Mouse (Mus musculus) thymus, adult 2 months (tissue): ENCODE results near the gene Plk5.

ENCODE experiments used
- CTCF ChIP-seq: fragments of 200-500 bp; IDR thresholded peaks from 2 replicates; pipeline ENCODE4 v1.5.1; 2012; ENCODE audit warnings: mild to moderate bottlenecking, control low read depth, low read length, moderate library complexity, borderline replicate concordance; ENCODE audit not compliant: control insufficient read depth, poor library complexity, insufficient read depth; ENCODE audit errors: extremely low read depth
- POLR2A ChIP-seq: fragments of 200-500 bp; IDR thresholded peaks from 2 replicates; pipeline ENCODE4 v1.6.1; 2012; ENCODE audit warnings: mild to moderate bottlenecking, low read length, control low read depth, moderate library complexity; ENCODE audit not compliant: control insufficient read depth, poor library complexity, insufficient read depth; ENCODE audit errors: extremely low read depth

DNA sequence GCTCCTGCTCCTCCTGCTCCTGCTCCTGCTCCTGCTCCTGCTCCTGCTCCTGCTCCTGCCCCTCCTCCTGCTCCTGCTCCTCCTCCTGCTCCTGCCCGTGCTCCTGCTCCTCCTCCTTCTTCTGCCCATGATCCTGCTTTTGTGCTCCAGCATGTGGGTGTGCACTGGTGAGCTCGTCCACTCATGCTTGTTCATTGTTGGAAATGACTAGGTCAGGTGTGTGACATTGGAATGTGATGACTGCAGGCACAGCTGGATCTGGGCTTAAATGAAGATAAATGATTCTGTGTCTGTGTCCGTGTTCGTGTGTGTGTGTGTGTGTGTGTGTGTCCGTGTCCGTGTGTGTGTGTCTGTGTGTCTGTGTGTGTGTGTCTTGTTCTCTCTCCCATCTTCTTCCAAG, 12.1 kb downstream of the Plk5 start:
- TF ChIP-seq POLR2A (no peak), CTCF (no peak)
